Mouse (Mus musculus): ENCODE measurements at regions not wholly inside any gene's neighbourhood (a gene's known extent, or its start where the extent isn't known, plus 50 kb on each side); places are given as distances from the start of the nearest gene placed in this dataset.

DNA sequence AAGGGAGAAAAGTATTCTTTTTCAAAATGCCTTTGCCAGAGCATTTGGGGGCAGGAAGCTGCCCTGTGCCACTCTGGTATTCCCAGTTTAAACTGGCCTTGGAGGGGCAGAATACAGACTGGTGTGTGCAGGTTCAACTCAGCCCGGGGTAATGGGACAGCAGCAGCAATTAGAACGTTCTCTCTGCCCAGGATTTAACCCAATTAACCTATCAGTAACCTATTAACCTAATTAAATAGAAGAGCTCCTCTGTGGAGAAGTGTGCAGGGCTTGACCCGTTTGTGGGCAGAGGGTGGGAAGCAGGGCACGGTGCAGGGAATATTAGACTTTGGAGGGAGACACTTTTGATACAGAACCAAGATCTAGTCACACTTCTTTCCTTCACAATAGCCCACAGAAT lies 252.7 kb upstream of the Satb1 start:
- H3K27me3 ChIP-seq (replicated peaks): no peaks in the 10 kb centered on the region
- no peaks in the 10 kb centered on the region for H3K79me2 ChIP-seq (replicated peaks; ENCODE audit: control insufficient read depth, extremely low read depth, insufficient read depth, poor library complexity, severe bottlenecking)
- no peak overlapping the region for H3K9ac ChIP-seq (ENCODE audit: insufficient read depth, low read depth)
- dilution Hi-C loops (cut with MboI; ENCODE audit: extremely low pct_ligation_motif_present, extremely low pct_unique_long_range_greater_than_20kb, low sequenced_read_pairs) (no loop called here), in situ Hi-C loops (cut with MboI; ENCODE audit: low pct_ligation_motif_present, low pct_unique_long_range_greater_than_20kb, low sequenced_read_pairs) (no loop called here)
- DNase-seq (ENCODE audit: extremely low read depth): no peak
- H3K4me3 ChIP-seq (replicated peaks in 1 of 3; ENCODE audit: low read depth in 2 of 3, low read length in 2 of 3, poor library complexity in 1 of 3): no peak overlapping the region
- peaks cover 59% of the 10 kb centered on the region for H3K9me3 ChIP-seq (replicated peaks; ENCODE audit: low read length)
- no peak overlapping the region for H3K27ac ChIP-seq (ENCODE audit: insufficient read depth, low read depth)
- no peak for TF ChIP-seq NRF1 (IDR thresholded peaks at IDR 0.05; ENCODE audit: low read depth, low read length)
- no peak for TF ChIP-seq CTCF (conservative IDR thresholded peaks at IDR 0.05 in 1 of 2, IDR thresholded peaks at IDR 0.05 in 1 of 2; ENCODE audit: low read depth in 2 of 2, low read length in 2 of 2)
- H3K4me1 ChIP-seq (ENCODE audit: control insufficient read depth in 1 of 2, insufficient read depth in 2 of 2): no peaks in the 10 kb centered on the region
- H3K36me3 ChIP-seq (replicated peaks in 1 of 2; ENCODE audit: control insufficient read depth in 1 of 2, insufficient read depth in 1 of 2, low read length in 1 of 2): no peaks in the 10 kb centered on the region
- H3K4me2 ChIP-seq (ENCODE audit: insufficient read depth, low read depth, poor library complexity, severe bottlenecking): no peak overlapping the region

GRCm38 (mm10) chr17:52084455-52084854 lies 251.4 kb upstream of the Satb1 start:
- in situ Hi-C loops (cut with MboI; ENCODE audit: low pct_ligation_motif_present, low pct_unique_long_range_greater_than_20kb, low sequenced_read_pairs) (no loop called here), dilution Hi-C loops (cut with MboI; ENCODE audit: extremely low pct_ligation_motif_present, extremely low pct_unique_long_range_greater_than_20kb, low sequenced_read_pairs) (no loop called here)

GRCm38 (mm10) chr17:52079316-52079715 lies 246.2 kb upstream of the Satb1 start:
- no peak for DNase-seq (ENCODE audit: extremely low read depth)
- no peaks in the 10 kb centered on the region for H3K36me3 ChIP-seq (replicated peaks in 1 of 2; ENCODE audit: control insufficient read depth in 1 of 2, insufficient read depth in 1 of 2, low read length in 1 of 2)
- H3K27me3 ChIP-seq (replicated peaks): no peaks in the 10 kb centered on the region
- in situ Hi-C loops (cut with MboI; ENCODE audit: low pct_ligation_motif_present, low pct_unique_long_range_greater_than_20kb, low sequenced_read_pairs) (no loop called here), dilution Hi-C loops (cut with MboI; ENCODE audit: extremely low pct_ligation_motif_present, extremely low pct_unique_long_range_greater_than_20kb, low sequenced_read_pairs) (no loop called here)
- H3K79me2 ChIP-seq (replicated peaks; ENCODE audit: control insufficient read depth, extremely low read depth, insufficient read depth, poor library complexity, severe bottlenecking): no peaks in the 10 kb centered on the region
- TF ChIP-seq UBTF (IDR thresholded peaks at IDR 0.05; ENCODE audit: low read depth, low read length): no peak
- no peak for TF ChIP-seq BHLHE40 (IDR thresholded peaks at IDR 0.05; ENCODE audit: low read depth, low read length)
- no peak for TF ChIP-seq CHD2 (IDR thresholded peaks at IDR 0.05; ENCODE audit: low read length)
- no peak for TF ChIP-seq POLR2AphosphoS2 (IDR thresholded peaks at IDR 0.05; ENCODE audit: low read depth, low read length)
- TF ChIP-seq GABPA (IDR thresholded peaks at IDR 0.05; ENCODE audit: insufficient replicate concordance, low read depth, low read length): no peak
- no peak for TF ChIP-seq ZNF384 (IDR thresholded peaks at IDR 0.05; ENCODE audit: low read depth, low read length)
- no peak for TF ChIP-seq TBP (conservative IDR thresholded peaks at IDR 0.05; ENCODE audit: low read depth, low read length)
- TF ChIP-seq MAX (IDR thresholded peaks at IDR 0.05; ENCODE audit: low read length): no peak
- TF ChIP-seq ZKSCAN1 (IDR thresholded peaks at IDR 0.05; ENCODE audit: borderline replicate concordance, low read depth, low read length): no peak
- no peak for TF ChIP-seq NELFE (IDR thresholded peaks at IDR 0.05; ENCODE audit: low read depth, low read length)
- no peak for TF ChIP-seq USF2 (conservative IDR thresholded peaks at IDR 0.05; ENCODE audit: low read depth, low read length)
- TF ChIP-seq ZC3H11A (IDR thresholded peaks at IDR 0.05; ENCODE audit: low read depth, low read length): no peak
- no peak for TF ChIP-seq EP300 (IDR thresholded peaks at IDR 0.05; ENCODE audit: low read length)
- TF ChIP-seq MXI1 (IDR thresholded peaks at IDR 0.05; ENCODE audit: low read depth, low read length): no peak
- no peak for TF ChIP-seq POLR2A (IDR thresholded peaks at IDR 0.05; ENCODE audit: low read depth, low read length)
- TF ChIP-seq PAX5 (IDR thresholded peaks at IDR 0.05; ENCODE audit: low read length): no peak
- no peak for TF ChIP-seq ELF1 (IDR thresholded peaks at IDR 0.05; ENCODE audit: low read depth, low read length)
- no peak for TF ChIP-seq USF1 (IDR thresholded peaks at IDR 0.05; ENCODE audit: low read depth, low read length)
- no peak overlapping the region for H3K4me3 ChIP-seq (replicated peaks in 1 of 3; ENCODE audit: low read depth in 2 of 3, low read length in 2 of 3, poor library complexity in 1 of 3)
- H3K4me2 ChIP-seq (ENCODE audit: insufficient read depth, low read depth, poor library complexity, severe bottlenecking): no peak overlapping the region
- no peak overlapping the region for H3K9ac ChIP-seq (ENCODE audit: insufficient read depth, low read depth)
- H3K4me1 ChIP-seq (ENCODE audit: control insufficient read depth in 1 of 2, insufficient read depth in 2 of 2): no peaks in the 10 kb centered on the region
- peaks cover 74% of the 10 kb centered on the region for H3K9me3 ChIP-seq (replicated peaks; ENCODE audit: low read length)
- no peak overlapping the region for H3K27ac ChIP-seq (ENCODE audit: insufficient read depth, low read depth)

More at GRCm38 (mm10) chr17:52084455-52084854, 251.4 kb upstream of the Satb1 start:
- H3K36me3 ChIP-seq (replicated peaks in 1 of 2; ENCODE audit: control insufficient read depth in 1 of 2, insufficient read depth in 1 of 2, low read length in 1 of 2): no peaks in the 10 kb centered on the region
- H3K4me1 ChIP-seq (ENCODE audit: control insufficient read depth in 1 of 2, insufficient read depth in 2 of 2): no peaks in the 10 kb centered on the region
- no peaks in the 10 kb centered on the region for H3K79me2 ChIP-seq (replicated peaks; ENCODE audit: control insufficient read depth, extremely low read depth, insufficient read depth, poor library complexity, severe bottlenecking)
- no peak overlapping the region for H3K27ac ChIP-seq (ENCODE audit: insufficient read depth, low read depth)
- no peak overlapping the region for H3K4me3 ChIP-seq (replicated peaks in 1 of 3; ENCODE audit: low read depth in 2 of 3, low read length in 2 of 3, poor library complexity in 1 of 3)
- H3K4me2 ChIP-seq (ENCODE audit: insufficient read depth, low read depth, poor library complexity, severe bottlenecking): no peak overlapping the region
- no peaks in the 10 kb centered on the region for H3K27me3 ChIP-seq (replicated peaks)
- no peak overlapping the region for H3K9ac ChIP-seq (ENCODE audit: insufficient read depth, low read depth)
- no peak for TF ChIP-seq NELFE (IDR thresholded peaks at IDR 0.05; ENCODE audit: low read depth, low read length)
- TF ChIP-seq E2F4 (IDR thresholded peaks at IDR 0.05; ENCODE audit: insufficient replicate concordance, low read depth, low read length): no peak
- TF ChIP-seq CHD2 (IDR thresholded peaks at IDR 0.05; ENCODE audit: low read length): no peak
- TF ChIP-seq MAFK (IDR thresholded peaks at IDR 0.05; ENCODE audit: insufficient replicate concordance, low read length): no peak
- H3K9me3 ChIP-seq (replicated peaks; ENCODE audit: low read length): peaks cover 71% of the 10 kb centered on the region
- DNase-seq (ENCODE audit: extremely low read depth): no peak

All from CH12.LX (cell line).